Mouse (Mus musculus) gastrocnemius, adult 8-10 months (tissue): ENCODE measurements around the gene Ryr3. TPM values are rescaled to one million over a fixed set of nuclear protein-coding genes. Genes with fewer than 3 reads are reported as not detected.
A peak's percentile ranks its signal among the peaks of the same experiment; 100 is the strongest.

Experiments
- DNase-seq, 2 experiments: peaks; one replicate each; pipeline ENCODE4 v3.0.0; 2022; ENCODE audit warnings: low spot score in 2 of 2
- total RNA-seq, 4 experiments: library from RNA; stranded (reverse); gene quantifications; 2 replicates each; pipeline ENCODE4 v1.2.4; 2022

Gene Ryr3
- total RNA-seq, 4 experiments from 2014 or later, result 0.19 to 0.44 (median 0.37) TPM

- no peak for DNase-seq
These were observed 540.7 kb downstream of the Ryr3 start for GRCm38 (mm10) chr2:112676175-112676574.

- DNase-seq, result no peak
These were observed 547.4 kb downstream of the Ryr3 start for GRCm38 (mm10) chr2:112669461-112669860.

GRCm38 (mm10) chr2:112656131-112656530 lies 560.8 kb downstream of the Ryr3 start:
- no peak for DNase-seq

GRCm38 (mm10) chr2:112653836-112654235 lies 563.1 kb downstream of the Ryr3 start:
- DNase-seq, result no peak

- DNase-seq, result peak in 1 of 2 experiments; percentile 10
These were observed 579.7 kb downstream of the Ryr3 start for GRCm38 (mm10) chr2:112637206-112637605.

- DNase-seq, result no peak
These were observed 584.4 kb downstream of the Ryr3 start for GRCm38 (mm10) chr2:112632536-112632935.

GRCm38 (mm10) chr2:112630669-112631068 lies 586.2 kb downstream of the Ryr3 start:
- no peak for DNase-seq

- DNase-seq, result no peak
These were observed 591.7 kb downstream of the Ryr3 start for GRCm38 (mm10) chr2:112625156-112625555.

- DNase-seq, result no peak
These were observed 599.7 kb downstream of the Ryr3 start for GRCm38 (mm10) chr2:112617206-112617605.

GRCm38 (mm10) chr2:112614375-112614774 lies 602.5 kb downstream of the Ryr3 start:
- no peak for DNase-seq

GRCm38 (mm10) chr2:112612628-112613027 lies 604.3 kb downstream of the Ryr3 start:
- no peak for DNase-seq

- no peak for DNase-seq
These were observed 610.4 kb downstream of the Ryr3 start for GRCm38 (mm10) chr2:112606536-112606935.

- no peak for DNase-seq
These were observed 614.4 kb downstream of the Ryr3 start for GRCm38 (mm10) chr2:112602487-112602886.

- DNase-seq, result no peak
These were observed 616.7 kb downstream of the Ryr3 start for GRCm38 (mm10) chr2:112600222-112600621.

- no peak for DNase-seq
These were observed 619.8 kb downstream of the Ryr3 start for GRCm38 (mm10) chr2:112597064-112597463.

GRCm38 (mm10) chr2:112596415-112596814 lies 620.5 kb downstream of the Ryr3 start:
- DNase-seq, result no peak

GRCm38 (mm10) chr2:112595807-112596206 lies 621.1 kb downstream of the Ryr3 start:
- DNase-seq, result no peak

- DNase-seq, result no peak
These were observed 623.1 kb downstream of the Ryr3 start for GRCm38 (mm10) chr2:112593781-112594180.

- no peak for DNase-seq
These were observed 623.6 kb downstream of the Ryr3 start for GRCm38 (mm10) chr2:112593322-112593721.

- peak; percentile 17 to 19 for DNase-seq
These were observed 625.4 kb downstream of the Ryr3 start for GRCm38 (mm10) chr2:112591451-112591871.

- DNase-seq, result no peak
These were observed 625.9 kb downstream of the Ryr3 start for GRCm38 (mm10) chr2:112590985-112591384.
